Mouse (Mus musculus): Measurements from ENCODE around the gene Fan1. TPM values are rescaled to one million over a fixed set of nuclear protein-coding genes. Genes with fewer than 3 reads are reported as not detected.

Fan1 gene
- polyA plus RNA-seq, 1 experiment from 2014 or later = 12.0 TPM

DNA sequence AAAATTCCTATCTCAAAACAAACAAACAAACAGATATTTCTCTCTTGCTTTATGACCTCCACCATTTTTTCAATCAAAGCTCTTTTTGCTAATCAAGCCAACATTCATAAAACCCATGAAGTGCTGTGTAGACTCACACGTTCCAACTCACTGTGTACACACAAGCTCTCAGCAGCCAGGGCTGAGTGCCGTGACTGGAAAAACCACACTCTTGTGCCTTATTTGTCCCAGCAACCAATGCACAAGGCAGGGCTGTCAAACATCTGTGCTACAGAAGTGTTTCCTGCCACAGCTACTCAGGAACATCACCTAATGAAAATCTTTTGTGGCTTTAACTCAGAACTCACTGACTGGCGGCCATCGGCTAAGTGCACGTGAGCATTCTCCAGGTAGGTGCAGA, 8.0 kb downstream of the Fan1 start:
- no peaks in the 10 kb centered on the region for H3K9me3 ChIP-seq
- peaks cover 71% of the 10 kb centered on the region for H3K36me3 ChIP-seq
- H3K27me3 ChIP-seq = no peaks in the 10 kb centered on the region
- H3K27ac ChIP-seq = no peak overlapping the region
- no peaks in the 10 kb centered on the region for H3K4me1 ChIP-seq
- WGBS = 91% methylated on average over 5 of the region's 5 CpGs
- H3K4me3 ChIP-seq = no peak overlapping the region
- H3K4me2 ChIP-seq (replicated peaks) = no peak overlapping the region
- ATAC-seq (ENCODE audit: insufficient number of reproducible peaks, insufficient read depth, low FRiP score, low TSS enrichment) = no peak
- no peak overlapping the region for H3K9ac ChIP-seq

DNA sequence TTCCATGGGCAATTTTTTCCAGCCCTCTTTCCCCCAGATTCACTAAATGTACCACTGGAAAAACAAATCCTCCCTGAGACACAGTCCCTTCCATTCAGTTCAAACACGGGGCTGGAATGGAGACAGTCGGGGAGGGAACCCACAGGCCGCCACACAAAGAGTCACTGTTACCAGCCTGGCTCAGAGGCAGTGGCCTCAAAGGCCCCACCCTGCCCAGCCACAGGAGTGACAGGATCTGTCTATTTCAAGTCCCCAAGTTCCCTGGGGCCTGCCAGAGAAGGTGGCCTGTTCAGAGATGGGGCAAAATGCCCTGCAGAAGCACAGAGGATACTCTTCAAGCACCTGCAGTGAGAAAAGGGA, 13.3 kb downstream of the Fan1 start:
- Histone ChIP-seq H3K9me3 (no peaks in the 10 kb centered on the region), H3K4me3 (no peak overlapping the region), H3K36me3 (peaks cover 80% of the 10 kb centered on the region), H3K4me1 (peaks cover 3% of the 10 kb centered on the region; the same call in 1 of the 2 replicates), H3K27me3 (no peaks in the 10 kb centered on the region), H3K4me2 (replicated peaks) (no peak overlapping the region), H3K9ac (no peak overlapping the region), H3K27ac (peak overlapping the region; percentile 63)
- 32% methylated on average over 3 of the region's 3 CpGs for WGBS
- ATAC-seq (ENCODE audit: insufficient number of reproducible peaks, insufficient read depth, low FRiP score, low TSS enrichment) = peak; percentile 74; the same call in 1 of the 2 replicates

DNA sequence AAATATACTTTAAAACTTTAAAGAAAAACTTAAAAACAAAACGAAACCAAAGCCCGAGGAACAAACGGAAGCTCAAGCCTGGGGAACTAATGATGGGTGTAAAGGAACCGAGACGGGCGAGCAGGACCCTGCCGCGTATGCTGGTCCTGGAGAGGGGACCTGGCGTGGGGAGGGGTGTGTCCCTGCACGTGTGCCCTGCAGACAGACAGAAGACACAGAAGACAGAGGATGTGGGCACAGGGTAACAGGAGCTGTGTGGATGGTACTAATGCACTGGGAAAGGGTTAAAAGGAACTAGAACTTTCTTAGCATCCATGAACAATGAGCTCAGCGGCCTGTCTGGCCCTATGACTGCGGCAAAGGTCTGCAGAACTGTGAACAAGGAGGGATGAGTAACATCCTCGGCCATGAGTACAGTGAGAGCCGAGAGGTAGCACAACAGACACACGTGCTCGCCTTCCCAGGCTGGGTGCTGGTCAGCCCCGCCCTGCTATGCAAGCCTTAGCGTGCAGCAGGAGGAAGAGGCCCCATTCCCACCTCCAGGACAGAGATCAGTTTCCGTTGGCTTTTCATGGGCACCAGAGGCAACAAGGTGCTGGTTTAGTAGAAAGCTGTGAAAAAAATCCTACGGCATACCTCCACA, 13.8 kb downstream of the Fan1 start:
- WGBS = 62% methylated on average over 20 of the region's 20 CpGs
- Histone ChIP-seq H3K27ac (peak overlapping the region; percentile 63), H3K4me3 (no peak overlapping the region), H3K27me3 (no peaks in the 10 kb centered on the region), H3K4me2 (replicated peaks) (no peak overlapping the region), H3K36me3 (peaks cover 84% of the 10 kb centered on the region), H3K4me1 (peaks cover 3% of the 10 kb centered on the region; the same call in 1 of the 2 replicates), H3K9me3 (no peaks in the 10 kb centered on the region), H3K9ac (no peak overlapping the region)
- ATAC-seq (ENCODE audit: insufficient number of reproducible peaks, insufficient read depth, low FRiP score, low TSS enrichment) = peak; percentile 75

DNA sequence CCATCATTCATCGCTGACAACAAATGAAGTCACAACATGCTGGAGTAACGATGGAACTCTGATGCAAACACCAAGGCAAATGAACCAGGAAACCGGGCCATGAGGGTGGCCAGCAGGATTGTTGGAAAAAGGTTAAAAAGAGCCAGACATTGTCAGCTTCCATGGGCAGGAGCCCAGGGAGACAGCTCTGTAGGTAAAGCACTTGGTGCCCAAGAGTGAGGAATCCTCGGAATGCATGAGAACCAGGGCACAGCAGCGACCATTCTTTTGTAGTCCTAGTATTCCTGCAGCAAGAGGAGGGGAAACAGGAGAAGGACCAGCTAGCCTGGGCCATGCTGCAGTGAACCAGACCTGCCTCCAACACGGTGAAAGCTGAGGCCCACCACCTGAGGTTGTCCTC, 15.2 kb downstream of the Fan1 start:
- Histone ChIP-seq H3K9ac (no peak overlapping the region), H3K4me3 (no peak overlapping the region), H3K27ac (no peak overlapping the region), H3K9me3 (no peaks in the 10 kb centered on the region), H3K4me1 (peaks cover 3% of the 10 kb centered on the region; the same call in 1 of the 2 replicates), H3K4me2 (replicated peaks) (no peak overlapping the region), H3K27me3 (no peaks in the 10 kb centered on the region), H3K36me3 (peaks cover 77% of the 10 kb centered on the region)
- ATAC-seq (ENCODE audit: insufficient number of reproducible peaks, insufficient read depth, low FRiP score, low TSS enrichment) = no peak
- 87% methylated on average over 6 of the region's 6 CpGs for whole genome bisulfite sequencing

DNA sequence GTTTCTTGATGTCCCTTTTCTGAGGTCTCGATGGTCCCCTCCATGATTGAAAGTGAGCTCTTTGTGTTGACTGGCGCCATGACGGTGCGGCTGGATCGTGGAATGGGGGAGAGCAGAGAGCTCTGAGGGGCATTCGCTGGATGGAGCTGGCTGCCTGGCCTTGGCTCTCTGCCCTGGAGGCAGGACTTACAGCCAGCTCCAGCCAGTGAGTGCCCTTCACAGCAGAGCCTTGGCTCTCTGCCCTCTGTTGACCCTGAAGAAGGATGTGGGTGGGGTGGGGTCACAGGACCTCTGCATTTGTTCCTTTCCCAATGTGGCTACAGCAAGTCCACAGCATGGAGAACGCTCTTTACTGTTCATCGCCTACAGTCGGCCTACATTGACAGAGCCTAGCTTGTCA, 16.5 kb downstream of the Fan1 start:
- no peak overlapping the region for H3K4me2 ChIP-seq (replicated peaks)
- H3K4me1 ChIP-seq = peaks cover 3% of the 10 kb centered on the region; the same call in 1 of the 2 replicates
- H3K27ac ChIP-seq = no peak overlapping the region
- peaks cover 77% of the 10 kb centered on the region for H3K36me3 ChIP-seq
- no peak for ATAC-seq (ENCODE audit: insufficient number of reproducible peaks, insufficient read depth, low FRiP score, low TSS enrichment)
- 84% methylated on average over 9 of the region's 9 CpGs for WGBS
- no peak overlapping the region for H3K4me3 ChIP-seq
- H3K9ac ChIP-seq = no peak overlapping the region
- no peaks in the 10 kb centered on the region for H3K27me3 ChIP-seq
- no peaks in the 10 kb centered on the region for H3K9me3 ChIP-seq

DNA sequence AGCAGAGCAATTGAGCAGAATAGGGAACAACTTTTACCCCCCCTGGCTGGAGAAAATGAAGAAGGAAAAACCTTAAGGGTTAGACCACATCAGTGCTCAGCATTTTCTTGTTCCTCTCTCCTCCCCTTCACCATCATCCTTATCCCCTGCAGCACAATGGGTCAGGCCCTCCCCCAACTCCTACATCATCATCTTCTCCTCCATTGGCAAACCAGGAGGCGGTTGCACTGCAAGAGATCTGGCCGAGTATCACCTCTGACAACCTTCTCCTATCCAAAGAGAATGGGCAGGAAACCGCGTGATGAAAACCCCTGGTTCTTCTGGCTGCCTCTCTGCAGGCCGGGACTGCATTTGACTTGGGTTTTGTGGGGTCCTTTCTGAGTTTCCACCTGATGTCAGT, 17.2 kb downstream of the Fan1 start:
- H3K27me3 ChIP-seq = no peaks in the 10 kb centered on the region
- 84% methylated on average over 5 of the region's 5 CpGs for WGBS
- H3K9ac ChIP-seq = no peak overlapping the region
- ATAC-seq (ENCODE audit: insufficient number of reproducible peaks, insufficient read depth, low FRiP score, low TSS enrichment) = no peak
- H3K4me3 ChIP-seq = no peak overlapping the region
- no peaks in the 10 kb centered on the region for H3K9me3 ChIP-seq
- peaks cover 71% of the 10 kb centered on the region for H3K36me3 ChIP-seq
- H3K27ac ChIP-seq = no peak overlapping the region
- peaks cover 3% of the 10 kb centered on the region; the same call in 1 of the 2 replicates for H3K4me1 ChIP-seq
- H3K4me2 ChIP-seq (replicated peaks) = no peak overlapping the region

DNA sequence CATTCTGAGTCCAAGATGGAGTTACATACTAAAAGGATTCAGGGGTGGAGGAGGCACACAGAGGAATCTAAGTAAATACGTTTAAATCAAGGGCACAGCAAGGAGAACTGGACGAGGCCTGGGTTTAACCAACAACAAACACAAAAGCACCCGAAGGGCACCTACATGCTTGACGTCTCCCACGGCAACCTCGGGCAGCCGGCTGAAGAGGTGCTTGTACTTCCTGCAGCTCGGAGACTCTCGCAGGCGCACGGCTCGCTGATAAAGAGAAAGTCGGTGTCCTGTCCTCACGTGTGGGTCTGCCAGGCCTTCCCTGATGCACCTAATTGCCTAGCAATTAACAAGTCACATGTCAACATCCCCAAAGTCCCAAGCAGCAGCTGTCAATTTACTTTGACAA, 19.7 kb downstream of the Fan1 start:
- no peak overlapping the region for H3K27ac ChIP-seq
- ATAC-seq (ENCODE audit: insufficient number of reproducible peaks, insufficient read depth, low FRiP score, low TSS enrichment) = no peak

DNA sequence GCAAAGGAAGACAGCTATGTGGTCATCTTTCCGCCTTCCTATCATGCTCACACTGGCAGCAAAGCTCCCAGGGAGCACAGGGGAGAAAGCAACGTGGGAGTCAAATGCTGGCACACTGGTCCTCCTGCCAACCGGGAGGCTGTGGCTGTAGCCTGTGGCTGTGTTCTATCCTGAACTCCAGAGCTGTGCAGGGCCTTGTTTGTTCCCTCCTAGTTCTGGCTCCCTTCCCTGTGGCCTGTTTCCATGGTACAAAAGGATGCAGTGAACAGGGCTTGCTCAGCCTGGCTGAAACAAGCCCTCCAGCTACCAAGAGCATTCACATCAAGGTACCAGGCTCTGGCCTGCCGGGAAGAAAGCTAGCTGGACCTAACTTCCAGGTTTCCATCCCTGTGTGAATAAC, 22.8 kb downstream of the Fan1 start:
- Histone ChIP-seq H3K4me1 (no peaks in the 10 kb centered on the region), H3K4me2 (replicated peaks) (no peak overlapping the region), H3K27me3 (no peaks in the 10 kb centered on the region), H3K27ac (0 out of 2 replicates have a peak overlapping the region, but pooled peaks have one; percentile 8), H3K9ac (no peak overlapping the region), H3K4me3 (no peak overlapping the region), H3K36me3 (peaks cover 54% of the 10 kb centered on the region), H3K9me3 (no peaks in the 10 kb centered on the region)
- WGBS = 71% methylated on average over 4 of the region's 4 CpGs
- no peak for ATAC-seq (ENCODE audit: insufficient number of reproducible peaks, insufficient read depth, low FRiP score, low TSS enrichment)

More for the DNA sequence above, 19.7 kb downstream of the Fan1 start:
- 67% methylated on average over 14 of the region's 14 CpGs for WGBS
- Histone ChIP-seq H3K9me3 (no peaks in the 10 kb centered on the region), H3K4me1 (no peaks in the 10 kb centered on the region), H3K4me3 (no peak overlapping the region), H3K27me3 (no peaks in the 10 kb centered on the region), H3K4me2 (replicated peaks) (no peak overlapping the region), H3K36me3 (peaks cover 59% of the 10 kb centered on the region), H3K9ac (no peak overlapping the region)

DNA sequence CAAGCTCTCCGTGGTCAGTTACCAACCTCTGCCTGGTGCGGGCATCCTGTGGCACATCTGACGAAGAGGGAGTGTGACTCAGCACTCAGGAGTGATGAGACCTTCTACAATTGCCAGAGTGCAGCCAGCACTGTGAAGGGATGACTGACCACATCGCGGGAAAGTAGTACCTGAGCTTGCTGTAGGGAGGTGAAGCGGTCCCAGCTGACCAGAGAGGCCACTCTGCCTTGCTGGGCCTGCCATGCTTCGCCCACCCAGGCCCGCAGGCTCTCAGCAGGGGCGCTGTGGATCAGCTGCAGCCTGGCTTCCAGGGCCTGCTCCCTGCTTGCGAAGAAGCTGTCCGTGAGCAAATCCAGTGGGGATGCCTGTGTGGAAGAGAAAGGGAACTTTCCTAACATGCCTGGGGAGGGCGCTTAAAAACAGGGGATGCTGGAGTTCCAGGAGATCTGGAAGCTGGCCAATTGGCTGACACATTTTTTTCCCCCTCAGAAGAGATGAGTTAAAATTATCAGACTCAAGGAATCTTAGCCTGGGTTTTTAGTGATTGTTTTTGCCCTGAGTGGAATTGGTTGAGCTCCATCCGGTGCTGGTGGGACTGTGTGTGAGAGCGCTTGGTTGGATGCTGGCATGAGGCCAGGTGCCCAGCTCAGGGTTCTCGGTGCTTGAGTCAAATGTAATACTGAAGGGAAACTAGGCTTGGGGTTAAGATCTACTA, 24.6 kb downstream of the Fan1 start:
- no peaks in the 10 kb centered on the region for H3K4me1 ChIP-seq

DNA sequence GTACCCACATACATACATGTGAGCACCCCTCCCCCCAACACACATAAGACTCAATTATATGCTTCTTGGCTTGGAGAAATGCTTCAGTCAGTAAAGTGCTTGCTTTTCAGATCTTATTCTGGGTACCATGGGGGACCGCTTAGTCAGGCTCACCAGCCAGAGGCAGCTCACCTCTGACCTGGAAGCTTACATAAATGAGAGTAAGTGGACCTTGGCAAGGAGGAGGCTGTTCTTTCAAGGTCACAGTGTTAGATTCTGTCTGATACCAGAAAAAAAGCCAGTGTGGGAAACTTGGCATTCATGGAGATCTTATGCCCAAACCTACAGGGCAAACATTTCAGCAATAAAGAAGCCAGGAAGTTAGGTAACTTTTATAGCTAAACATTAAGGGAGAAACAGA, 26.1 kb downstream of the Fan1 start:
- Histone ChIP-seq H3K4me2 (replicated peaks) (no peak overlapping the region), H3K9ac (no peak overlapping the region), H3K27me3 (no peaks in the 10 kb centered on the region), H3K4me3 (no peak overlapping the region), H3K27ac (no peak overlapping the region), H3K4me1 (no peaks in the 10 kb centered on the region), H3K36me3 (peaks cover 44% of the 10 kb centered on the region), H3K9me3 (no peaks in the 10 kb centered on the region)
- 84% methylated on average over 1 of the region's 1 CpGs for WGBS
- no peak for ATAC-seq (ENCODE audit: insufficient number of reproducible peaks, insufficient read depth, low FRiP score, low TSS enrichment)

More for the DNA sequence above, 24.6 kb downstream of the Fan1 start:
- Histone ChIP-seq H3K27me3 (no peaks in the 10 kb centered on the region), H3K4me2 (replicated peaks) (no peak overlapping the region), H3K27ac (no peak overlapping the region), H3K9ac (no peak overlapping the region), H3K4me3 (no peak overlapping the region), H3K9me3 (no peaks in the 10 kb centered on the region), H3K36me3 (peaks cover 54% of the 10 kb centered on the region)
- ATAC-seq (ENCODE audit: insufficient number of reproducible peaks, insufficient read depth, low FRiP score, low TSS enrichment) = no peak
- 87% methylated on average over 15 of the region's 15 CpGs for WGBS

DNA sequence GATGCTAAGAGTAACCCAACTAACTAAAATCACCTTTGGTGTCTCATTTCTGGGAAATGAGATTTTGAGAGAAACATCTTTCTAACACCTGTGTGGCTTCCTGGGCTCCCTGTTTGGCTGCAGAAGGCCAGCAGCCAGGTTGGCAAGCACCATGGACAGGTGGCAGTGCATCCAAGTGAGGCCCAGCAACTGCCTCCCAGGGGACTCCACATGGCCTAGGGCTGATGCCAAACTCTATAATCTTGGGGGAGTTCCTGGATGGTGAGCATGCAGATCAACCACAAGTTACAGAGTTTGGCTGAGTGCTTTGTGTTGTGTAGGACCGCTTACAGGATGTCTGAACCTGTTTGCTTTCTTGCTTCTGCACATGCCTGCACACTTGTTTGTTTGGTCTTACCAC, 41.2 kb downstream of the Fan1 start:
- no peak overlapping the region for H3K9ac ChIP-seq
- 88% methylated on average over 1 of the region's 1 CpGs for WGBS
- no peak overlapping the region for H3K4me3 ChIP-seq
- no peak overlapping the region for H3K27ac ChIP-seq
- no peaks in the 10 kb centered on the region for H3K4me1 ChIP-seq
- H3K27me3 ChIP-seq = no peaks in the 10 kb centered on the region
- no peak for ATAC-seq (ENCODE audit: insufficient number of reproducible peaks, insufficient read depth, low FRiP score, low TSS enrichment)
- H3K4me2 ChIP-seq (replicated peaks) = no peak overlapping the region
- H3K9me3 ChIP-seq = no peaks in the 10 kb centered on the region
- H3K36me3 ChIP-seq = peaks cover 34% of the 10 kb centered on the region

DNA sequence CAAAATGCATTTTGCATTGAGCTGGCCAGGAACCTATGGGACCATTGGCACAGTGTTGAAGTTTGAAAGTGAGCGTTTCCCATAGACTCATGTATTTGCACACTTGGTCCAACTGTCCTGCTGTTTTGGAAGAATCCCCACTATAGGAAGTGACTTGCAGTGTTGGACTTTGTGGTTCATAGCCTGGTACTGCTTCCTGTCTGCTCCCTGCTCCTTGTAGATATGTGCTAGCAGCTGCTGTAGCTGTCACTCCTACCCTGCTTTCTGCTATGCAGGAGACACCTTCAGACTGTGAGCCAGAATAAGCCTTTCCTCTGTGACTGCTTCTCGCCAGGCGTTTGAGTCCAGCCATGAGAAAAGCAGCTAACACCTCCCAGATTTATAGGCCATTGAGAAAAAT, 42.6 kb downstream of the Fan1 start:
- Histone ChIP-seq H3K9ac (no peak overlapping the region), H3K36me3 (peaks cover 23% of the 10 kb centered on the region), H3K4me3 (no peak overlapping the region), H3K4me1 (no peaks in the 10 kb centered on the region), H3K27ac (no peak overlapping the region), H3K27me3 (no peaks in the 10 kb centered on the region), H3K9me3 (no peaks in the 10 kb centered on the region), H3K4me2 (replicated peaks) (no peak overlapping the region)
- ATAC-seq (ENCODE audit: insufficient number of reproducible peaks, insufficient read depth, low FRiP score, low TSS enrichment) = no peak
- 91% methylated on average over 3 of the region's 3 CpGs for WGBS
